Mouse (Mus musculus): ENCODE measurements around the gene Bpifb4. TPM values are rescaled to one million over a fixed set of nuclear protein-coding genes. Genes with fewer than 3 reads are reported as not detected.

Bpifb4 gene
- total RNA-seq, 4 experiments from 2014 or later, result not detected

- DNase-seq (ENCODE audit: low spot score in 2 of 2), result no peak
These were observed 66.4 kb downstream of the Bpifb4 start for GRCm38 (mm10) chr2:154004456-154004855.

DNA sequence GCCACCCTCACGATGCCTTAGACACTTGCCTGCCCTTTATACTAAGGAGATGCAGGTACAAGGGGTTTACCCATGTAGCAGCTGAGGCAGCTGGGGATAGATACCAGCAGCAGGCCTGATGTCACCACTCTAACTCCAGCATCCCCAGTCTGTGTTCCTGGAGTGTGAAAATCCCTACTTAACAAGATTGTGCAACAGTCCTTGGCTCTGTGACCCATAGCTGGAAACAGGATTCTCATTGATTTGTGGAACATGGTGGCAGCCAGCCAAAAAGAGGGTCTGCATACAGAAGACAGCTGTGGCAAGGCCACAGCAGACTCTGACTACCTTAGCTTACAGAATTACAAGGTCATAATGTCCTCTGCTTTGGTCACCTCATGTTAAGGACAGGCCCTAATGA is 67.1 kb downstream of the Bpifb4 start:
- no peak for DNase-seq (ENCODE audit: low spot score in 2 of 2)

GRCm38 (mm10) chr2:154005734-154006133 is 67.7 kb downstream of the Bpifb4 start:
- no peak for DNase-seq (ENCODE audit: low spot score in 2 of 2)

GRCm38 (mm10) chr2:154006331-154006730 is 68.3 kb downstream of the Bpifb4 start:
- no peak for DNase-seq (ENCODE audit: low spot score in 2 of 2)

DNA sequence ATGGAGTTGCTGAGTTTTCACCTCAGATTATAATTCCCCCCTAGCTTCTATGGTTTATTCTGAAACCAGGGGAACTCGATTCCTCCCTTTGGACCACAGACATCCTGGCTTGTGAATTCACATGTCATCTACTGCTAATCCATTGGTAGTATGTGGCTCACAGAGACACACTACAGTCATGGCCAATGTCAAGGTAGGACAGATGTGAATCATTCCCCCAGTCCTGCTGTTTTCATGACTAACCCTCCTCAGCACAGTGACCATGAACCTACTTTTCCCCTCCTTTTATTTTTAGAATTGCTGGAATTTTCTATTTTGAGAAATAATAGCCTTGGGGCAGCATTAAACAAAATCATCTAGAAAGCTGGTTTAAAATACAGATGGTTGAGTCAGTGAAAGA is 69.4 kb downstream of the Bpifb4 start:
- DNase-seq (ENCODE audit: low spot score in 2 of 2), result no peak

GRCm38 (mm10) chr2:154007965-154008364 is 70.0 kb downstream of the Bpifb4 start, which contains the start of gene Bpifa2:
Gene Bpifa2, plus strand, starts transcription at chr2:154008265.
- DNase-seq (ENCODE audit: low spot score in 2 of 2), result no peak

Other genes with a start within 250 kb of the Bpifb4 start
- under 1 TPM in 2 of 4 experiments, not detected in 2; 0.18 to 0.20 TPM for gene Dnmt3c, start 241.6 kb upstream of the Bpifb4 start, total RNA-seq (2022)
- gene Mapre1, start 196.9 kb upstream of the Bpifb4 start, total RNA-seq (2022), result 10 to 100 TPM; 71.8 to 84.9 (median 76.6) TPM
- gene Efcab8, start 158.3 kb upstream of the Bpifb4 start, total RNA-seq (2022), result under 1 TPM; 0.14 to 0.61 (median 0.37) TPM
- not detected for gene Sun5, start 67.1 kb upstream of the Bpifb4 start, total RNA-seq (2022)
- not detected for gene Bpifb2, start 63.2 kb upstream of the Bpifb4 start, total RNA-seq (2022)
- not detected for gene Bpifb6, start 37.8 kb upstream of the Bpifb4 start, total RNA-seq (2022)
- gene Bpifb3, start 20.0 kb upstream of the Bpifb4 start, total RNA-seq (2022), result not detected
- not detected for gene Bpifa6, start 36.7 kb downstream of the Bpifb4 start, total RNA-seq (2022)
- gene Bpifa2, start 70.1 kb downstream of the Bpifb4 start, total RNA-seq (2022), result not detected
- not detected for gene Bpifa3, start 192.1 kb downstream of the Bpifb4 start, total RNA-seq (2022)
- not detected for gene Bpifa1, start 204.7 kb downstream of the Bpifb4 start, total RNA-seq (2022)
- not detected for gene Bpifa5, start 224.4 kb downstream of the Bpifb4 start, total RNA-seq (2022)

Data from layer of hippocampus, adult 8-10 months (tissue).